Mouse (Mus musculus) naive thymus-derived CD4-positive, alpha-beta T cell, adult 2 months (primary cell): Measurements from ENCODE around the gene Csrp1.

Experiments used
- DNase-seq: peaks from one replicate; pipeline ENCODE4 v3.0.0-alpha.2; 2011; ENCODE audit warnings: low read depth

Gene Csrp1

GRCm38 (mm10) chr1:135719983-135720382 lies at the start of gene Csrp1:
Gene Csrp1, plus strand, starts transcription at chr1:135720061.
- DNase-seq, result no peak

DNA sequence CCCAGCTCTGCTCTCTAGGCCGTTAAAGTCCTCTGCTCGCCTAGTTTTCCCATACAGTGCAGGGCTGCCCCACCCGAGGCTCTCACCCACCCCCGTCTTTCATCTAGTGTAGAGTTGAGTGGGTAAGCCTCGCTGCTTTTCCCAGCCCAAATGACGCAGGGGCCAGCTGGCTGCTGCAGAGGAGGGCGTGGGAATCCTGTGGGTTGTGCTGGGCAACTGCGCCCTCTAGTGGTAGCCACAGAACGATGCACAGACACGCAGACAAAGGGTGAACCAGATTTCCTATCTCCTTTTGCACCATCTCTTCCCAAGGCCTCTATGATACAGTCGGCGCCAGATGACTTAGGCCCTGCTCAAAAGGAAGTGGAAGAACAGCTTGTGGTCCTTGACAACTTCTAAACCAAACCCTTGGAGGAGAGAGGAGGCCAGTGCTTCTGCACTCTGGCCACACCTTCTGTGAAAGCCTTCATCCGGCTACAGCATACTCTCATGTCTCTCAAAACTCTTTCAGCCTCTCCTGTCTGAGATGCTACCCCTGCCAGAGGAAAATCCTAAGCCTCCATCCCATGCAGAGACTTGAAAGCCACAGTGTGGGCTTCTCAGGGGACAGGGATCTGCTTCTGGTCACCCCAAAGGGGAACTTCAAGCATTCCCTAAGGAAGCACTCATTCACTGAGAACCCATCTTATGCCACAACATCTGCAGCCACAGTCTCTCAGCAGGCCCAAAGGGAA lies 49.3 kb upstream of the Csrp1 start:
- peak; percentile 85 for DNase-seq

DNA sequence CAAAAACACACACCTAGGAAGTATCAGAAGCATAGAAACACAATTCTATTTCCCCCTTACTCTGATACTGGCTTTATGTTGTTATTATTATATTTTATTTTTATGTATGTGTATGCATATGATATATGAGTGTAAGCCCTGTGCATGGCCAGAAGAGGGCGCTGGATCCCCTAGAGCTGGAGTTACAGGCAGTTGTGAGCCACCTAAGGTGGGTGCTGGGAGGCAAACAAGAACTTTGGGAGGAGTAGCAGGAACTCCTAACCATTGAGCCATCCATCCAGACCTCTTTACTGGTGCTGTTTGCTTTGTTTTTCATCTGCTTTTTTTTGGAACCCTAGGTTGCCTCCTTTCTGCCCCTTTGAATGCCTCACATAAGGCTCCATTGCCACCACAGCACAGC lies 48.5 kb upstream of the Csrp1 start:
- no peak for DNase-seq

DNA sequence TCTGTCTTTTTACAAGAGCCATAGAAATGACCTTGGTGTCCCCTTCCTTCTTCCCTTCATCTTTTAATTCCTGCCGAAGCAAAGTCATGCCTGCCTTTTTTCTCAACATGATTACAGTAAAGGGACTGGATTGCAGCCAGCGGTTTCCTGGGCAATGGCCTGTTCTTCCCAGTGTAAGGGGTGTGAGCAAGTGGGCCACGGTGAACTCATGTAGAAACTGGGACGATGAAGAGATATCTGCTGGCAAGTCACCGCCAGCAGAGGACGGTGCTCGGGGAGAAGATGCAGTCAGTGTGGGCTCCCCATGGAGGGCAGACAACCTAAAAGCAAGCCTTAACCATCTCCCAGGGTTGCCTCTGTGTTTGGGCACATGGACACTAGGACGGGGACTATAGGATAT lies 47.9 kb upstream of the Csrp1 start:
- DNase-seq, result no peak

GRCm38 (mm10) chr1:135672374-135672773 lies 47.5 kb upstream of the Csrp1 start:
- no peak for DNase-seq

DNA sequence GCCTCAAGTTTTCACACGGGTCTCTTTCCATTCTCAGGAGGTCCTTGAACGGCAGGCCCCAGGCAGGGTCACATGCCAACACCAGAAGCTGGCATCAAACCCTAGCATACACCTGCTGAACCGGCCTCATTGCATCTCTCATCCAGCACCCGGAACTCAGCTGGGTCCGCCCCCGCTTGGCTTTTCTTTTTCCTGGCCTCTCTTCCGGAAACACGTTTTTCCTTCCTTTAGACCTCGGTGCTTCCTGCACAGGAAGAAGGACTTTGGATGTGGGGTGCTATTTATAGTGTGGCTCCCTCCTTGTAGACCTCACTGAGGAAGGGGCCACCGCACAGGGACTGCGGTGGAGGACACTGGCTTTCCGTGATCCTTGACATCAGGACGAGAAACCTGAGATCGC lies 46.4 kb upstream of the Csrp1 start:
- DNase-seq, result peak; percentile 24

- no peak for DNase-seq
Measured at GRCm38 (mm10) chr1:135675449-135676129, 44.3 kb upstream of the Csrp1 start.

DNA sequence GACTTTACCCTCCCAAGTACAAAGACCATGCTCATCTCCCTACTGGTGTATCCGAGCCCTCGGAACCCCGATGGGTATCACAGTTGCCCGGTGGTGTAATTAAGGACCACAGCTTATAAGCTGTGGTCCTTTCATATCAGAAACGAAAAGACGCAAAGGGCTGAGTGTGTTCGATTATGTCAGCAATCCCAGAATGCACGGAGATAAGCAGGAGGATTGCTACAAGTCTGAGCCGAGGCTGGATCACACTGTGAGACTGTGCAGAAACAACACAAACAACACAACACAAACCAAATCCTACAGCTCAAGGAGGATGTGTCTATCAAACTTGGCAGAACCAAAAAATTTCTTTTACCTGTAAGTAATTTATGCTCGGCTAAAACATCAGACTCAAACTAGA lies 43.6 kb upstream of the Csrp1 start:
- DNase-seq, result no peak

- no peak for DNase-seq
Measured at GRCm38 (mm10) chr1:135676938-135677682, 42.8 kb upstream of the Csrp1 start.

DNA sequence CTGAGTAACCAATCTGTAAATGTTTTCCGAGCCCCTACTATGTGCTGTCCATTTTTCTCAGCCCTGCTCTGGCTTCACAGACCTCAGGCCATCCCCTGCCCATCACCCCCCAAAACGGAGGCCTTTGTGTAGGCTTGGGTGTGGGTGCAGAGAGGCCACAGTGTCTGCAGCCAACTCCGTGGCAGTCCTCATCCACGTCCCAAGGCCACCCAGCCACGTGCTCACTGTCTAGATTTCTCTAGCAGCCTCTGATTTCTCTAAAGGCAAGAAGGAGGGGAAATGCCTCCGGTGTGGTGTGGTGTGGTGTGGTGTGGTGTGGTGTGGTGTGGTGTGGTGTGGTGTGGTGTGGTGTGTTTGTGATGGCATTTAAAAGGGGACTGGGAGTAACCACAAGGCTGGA lies 41.7 kb upstream of the Csrp1 start:
- DNase-seq, result no peak

GRCm38 (mm10) chr1:135680716-135681115 lies 39.1 kb upstream of the Csrp1 start:
- no peak for DNase-seq

DNA sequence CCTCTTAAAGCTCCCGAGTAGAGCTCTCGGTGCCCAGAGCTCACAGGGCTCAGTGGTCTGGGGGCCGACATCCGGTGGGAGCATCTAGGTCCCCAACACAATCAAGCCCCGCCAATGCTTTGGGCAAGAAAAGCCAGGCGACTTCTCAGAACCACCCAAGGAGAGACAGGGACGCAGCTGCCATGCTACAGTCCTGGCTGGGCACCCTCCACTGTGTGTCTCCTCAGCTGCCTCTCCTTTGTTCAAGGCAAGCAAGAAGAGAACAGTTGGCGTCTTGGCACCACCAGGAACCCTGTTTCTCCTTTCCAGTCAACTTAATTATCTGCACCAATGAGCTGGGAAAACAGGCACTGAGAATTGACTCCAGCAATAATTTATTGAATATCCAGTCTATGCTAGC lies 38.7 kb upstream of the Csrp1 start:
- no peak for DNase-seq

DNA sequence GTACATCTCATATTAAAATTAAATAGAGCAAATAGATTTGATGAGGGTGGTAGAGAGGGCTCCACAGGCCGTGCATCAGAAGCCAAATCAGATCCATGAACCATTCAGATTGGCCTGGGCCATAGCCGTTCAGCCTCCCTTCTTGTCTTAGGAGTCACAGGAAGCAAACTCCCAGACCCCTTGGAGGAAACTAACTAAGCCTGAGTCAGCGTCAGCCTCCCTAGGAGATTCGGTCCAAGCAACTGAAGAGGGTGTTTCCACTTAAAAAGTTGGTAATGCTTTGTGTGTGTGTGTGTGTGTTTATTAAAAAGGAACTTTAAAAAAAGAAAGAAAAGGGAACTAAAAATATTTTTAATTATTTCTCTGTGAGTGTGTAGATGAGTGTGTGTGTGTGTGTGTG lies 35.0 kb upstream of the Csrp1 start:
- DNase-seq, result no peak

GRCm38 (mm10) chr1:135685316-135685715 lies 34.5 kb upstream of the Csrp1 start:
- DNase-seq, result no peak

GRCm38 (mm10) chr1:135686792-135687510 lies 32.9 kb upstream of the Csrp1 start:
- no peak for DNase-seq

- DNase-seq, result no peak
Measured at GRCm38 (mm10) chr1:135687771-135688492, 31.9 kb upstream of the Csrp1 start.

DNA sequence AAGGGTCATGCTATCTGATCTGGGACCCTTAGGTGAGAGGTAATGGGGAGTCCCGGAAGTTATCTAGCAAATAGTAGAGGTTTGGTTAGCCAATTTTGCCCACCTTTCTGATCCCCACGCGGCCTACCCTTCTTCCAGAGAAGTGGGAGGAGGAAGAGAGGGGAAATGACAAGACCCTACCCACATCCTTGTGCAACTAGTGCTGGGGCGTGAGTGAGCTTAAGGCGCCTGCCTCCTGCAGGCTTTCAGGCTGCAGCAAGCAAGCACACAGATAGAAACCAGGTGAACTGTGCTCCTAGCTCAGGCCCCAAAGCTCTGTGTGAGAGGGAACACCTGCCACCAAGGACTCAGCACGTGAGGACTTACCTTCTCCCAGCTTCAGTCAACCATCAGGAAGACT lies 31.2 kb upstream of the Csrp1 start:
- no peak for DNase-seq

GRCm38 (mm10) chr1:135690784-135691416 lies 29.0 kb upstream of the Csrp1 start:
- no peak for DNase-seq

DNA sequence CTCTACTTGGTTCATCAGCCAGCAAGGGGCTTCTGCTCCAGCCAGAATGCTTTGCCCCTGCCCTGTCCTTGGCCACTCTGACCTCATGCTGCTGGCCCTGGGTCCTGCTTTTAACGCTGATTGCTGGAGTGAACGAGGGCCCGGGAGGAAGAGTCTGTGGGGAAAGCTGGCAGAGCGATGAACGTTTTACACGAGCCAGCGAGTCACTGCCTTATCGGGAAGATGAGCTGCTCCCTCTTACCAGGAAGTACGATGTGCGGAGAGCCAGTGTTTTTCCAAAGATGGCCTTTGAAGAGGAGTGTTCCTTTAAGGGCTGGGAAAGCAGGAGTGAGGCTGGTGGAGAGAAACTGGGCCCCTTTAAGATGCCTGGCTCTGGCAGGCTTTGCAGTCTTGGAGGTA lies 28.4 kb upstream of the Csrp1 start:
- DNase-seq, result no peak

GRCm38 (mm10) chr1:135694181-135694580 lies 25.7 kb upstream of the Csrp1 start:
- no peak for DNase-seq

- no peak for DNase-seq
Measured at GRCm38 (mm10) chr1:135697462-135697861, 22.4 kb upstream of the Csrp1 start.
